Mouse (Mus musculus) kidney, embryonic 15.5 days (tissue): Measurements from ENCODE around the gene Ndel1. TPM values are rescaled to one million over a fixed set of nuclear protein-coding genes. Genes with fewer than 3 reads are reported as not detected.

Experiments
- ATAC-seq: fragments of 200-750 bp; cut with Nextera tagmentation; replicated peaks from 2 replicates; pipeline ENCODE4 v1.8.0; 2017; ENCODE audit warnings: moderate TSS enrichment; ENCODE audit not compliant: low FRiP score
- H3K27ac ChIP-seq: fragments of 300-500 bp; sonication (generic); 2 replicates; pipeline ENCODE4 v1.5.1; 2015; ENCODE audit warnings: mild to moderate bottlenecking, inconsistent platforms
- H3K27me3 ChIP-seq: fragments of 300-500 bp; sonication (generic); 2 replicates; pipeline ENCODE4 v1.6.1; 2015; ENCODE audit warnings: inconsistent platforms
- H3K36me3 ChIP-seq: fragments of 300-500 bp; sonication (generic); 2 replicates; pipeline ENCODE4 v1.6.1; 2015; ENCODE audit warnings: inconsistent platforms
- H3K4me1 ChIP-seq: fragments of 300-500 bp; sonication (generic); 2 replicates; pipeline ENCODE4 v1.6.1; 2015; ENCODE audit warnings: inconsistent platforms
- H3K4me2 ChIP-seq: fragments of 300-500 bp; sonication (generic); 2 replicates; pipeline ENCODE4 v1.6.1; 2015; ENCODE audit warnings: moderate library complexity, mild to moderate bottlenecking, inconsistent platforms
- H3K4me3 ChIP-seq: fragments of 300-500 bp; sonication (generic); replicated peaks from 2 replicates; pipeline ENCODE4 v1.5.1; 2015; ENCODE audit warnings: mild to moderate bottlenecking, inconsistent platforms
- H3K9ac ChIP-seq: fragments of 300-500 bp; sonication (generic); 2 replicates; pipeline ENCODE4 v1.6.1; 2015; ENCODE audit warnings: mild to moderate bottlenecking, inconsistent platforms
- H3K9me3 ChIP-seq: fragments of 300-500 bp; sonication (generic); replicated peaks from 2 replicates; pipeline ENCODE4 v1.6.1; 2016; ENCODE audit warnings: inconsistent platforms
- WGBS: fragments of 180-500 bp; shearing (Covaris S2); methylation state at CpG from one replicate; pipeline ENCODE4 v1.1.7; 2015; ENCODE audit warnings: mixed read lengths; 5-methylcytosine and 5-hydroxymethylcytosine counted together
- polyA plus RNA-seq: library from polyadenylated mRNA; unstranded; fragments of >200 nt; fragmentation: Nextera tagmentation; extraction: Ambion mirVana; gene quantifications from 2 replicates; pipeline ENCODE4 v1.2.1, GENCODE M21; 2015

The Ndel1 gene
- polyA plus RNA-seq, 1 experiment from 2014 or later: 87.3 TPM

- no peaks in the 10 kb centered on the region for H3K9me3 ChIP-seq
- H3K4me3 ChIP-seq: no peak overlapping the region
- no peak overlapping the region for H3K27ac ChIP-seq
- WGBS: 89% methylated on average over 10 of the region's 10 CpGs
- ATAC-seq: no peak
- H3K27me3 ChIP-seq: no peaks in the 10 kb centered on the region
- H3K36me3 ChIP-seq: peaks cover 98% of the 10 kb centered on the region
- no peaks in the 10 kb centered on the region for H3K4me1 ChIP-seq
- H3K9ac ChIP-seq: no peak overlapping the region
- no peak overlapping the region for H3K4me2 ChIP-seq
Measured at GRCm38 (mm10) chr11:68790720-68791119, 80.9 kb downstream of the Ndel1 start.

GRCm38 (mm10) chr11:68787222-68787621 is 84.4 kb downstream of the Ndel1 start:
- Histone ChIP-seq H3K9ac (no peak overlapping the region), H3K36me3 (peaks cover 98% of the 10 kb centered on the region), H3K9me3 (no peaks in the 10 kb centered on the region), H3K4me1 (no peaks in the 10 kb centered on the region), H3K4me2 (no peak overlapping the region), H3K27me3 (no peaks in the 10 kb centered on the region), H3K27ac (no peak overlapping the region), H3K4me3 (no peak overlapping the region)
- 88% methylated on average over 9 of the region's 9 CpGs for WGBS
- ATAC-seq: no peak

- no peak overlapping the region for H3K27ac ChIP-seq
- H3K4me3 ChIP-seq: no peak overlapping the region
- no peaks in the 10 kb centered on the region for H3K4me1 ChIP-seq
- no peak for ATAC-seq
- peaks cover 98% of the 10 kb centered on the region for H3K36me3 ChIP-seq
- 89% methylated on average over 8 of the region's 8 CpGs for WGBS
- no peaks in the 10 kb centered on the region for H3K27me3 ChIP-seq
- no peak overlapping the region for H3K4me2 ChIP-seq
- H3K9ac ChIP-seq: no peak overlapping the region
- no peaks in the 10 kb centered on the region for H3K9me3 ChIP-seq
Measured at GRCm38 (mm10) chr11:68785813-68786212, 85.8 kb downstream of the Ndel1 start.

- H3K4me1 ChIP-seq: no peaks in the 10 kb centered on the region
- 90% methylated on average over 9 of the region's 9 CpGs for WGBS
- H3K4me3 ChIP-seq: no peak overlapping the region
- no peak overlapping the region for H3K9ac ChIP-seq
- no peaks in the 10 kb centered on the region for H3K9me3 ChIP-seq
- no peaks in the 10 kb centered on the region for H3K27me3 ChIP-seq
- peaks cover 98% of the 10 kb centered on the region for H3K36me3 ChIP-seq
- no peak overlapping the region for H3K27ac ChIP-seq
- no peak for ATAC-seq
- no peak overlapping the region for H3K4me2 ChIP-seq
Measured at GRCm38 (mm10) chr11:68782336-68782735, 89.3 kb downstream of the Ndel1 start.

- Histone ChIP-seq H3K27me3 (no peaks in the 10 kb centered on the region), H3K4me1 (no peaks in the 10 kb centered on the region), H3K4me2 (no peak overlapping the region), H3K27ac (no peak overlapping the region), H3K9me3 (no peaks in the 10 kb centered on the region), H3K4me3 (no peak overlapping the region), H3K36me3 (peaks cover 98% of the 10 kb centered on the region), H3K9ac (no peak overlapping the region)
- 86% methylated on average over 14 of the region's 14 CpGs for WGBS
- no peak for ATAC-seq
Measured at GRCm38 (mm10) chr11:68780466-68781114, 91.1 kb downstream of the Ndel1 start.

GRCm38 (mm10) chr11:68779735-68780465 is 91.8 kb downstream of the Ndel1 start:
- Histone ChIP-seq H3K9ac (no peak overlapping the region), H3K4me1 (no peaks in the 10 kb centered on the region), H3K4me3 (no peak overlapping the region), H3K9me3 (no peaks in the 10 kb centered on the region), H3K36me3 (peaks cover 98% of the 10 kb centered on the region), H3K27ac (no peak overlapping the region), H3K4me2 (no peak overlapping the region), H3K27me3 (no peaks in the 10 kb centered on the region)
- WGBS: 82% methylated on average over 10 of the region's 10 CpGs
- ATAC-seq: no peak

- H3K4me2 ChIP-seq: no peak overlapping the region
- no peak overlapping the region for H3K9ac ChIP-seq
- no peaks in the 10 kb centered on the region for H3K9me3 ChIP-seq
- H3K4me3 ChIP-seq: no peak overlapping the region
- no peaks in the 10 kb centered on the region for H3K27me3 ChIP-seq
- peaks cover 98% of the 10 kb centered on the region for H3K36me3 ChIP-seq
- no peak overlapping the region for H3K27ac ChIP-seq
- no peaks in the 10 kb centered on the region for H3K4me1 ChIP-seq
- no peak for ATAC-seq
Measured at GRCm38 (mm10) chr11:68778855-68779254, 92.8 kb downstream of the Ndel1 start.

GRCm38 (mm10) chr11:68777933-68778332 is 93.7 kb downstream of the Ndel1 start:
- H3K27me3 ChIP-seq: no peaks in the 10 kb centered on the region
- WGBS: 76% methylated on average over 11 of the region's 11 CpGs
- H3K36me3 ChIP-seq: peaks cover 98% of the 10 kb centered on the region
- no peak overlapping the region for H3K4me2 ChIP-seq
- no peaks in the 10 kb centered on the region for H3K9me3 ChIP-seq
- no peak overlapping the region for H3K9ac ChIP-seq
- H3K27ac ChIP-seq: no peak overlapping the region
- H3K4me1 ChIP-seq: no peaks in the 10 kb centered on the region
- ATAC-seq: no peak
- no peak overlapping the region for H3K4me3 ChIP-seq

GRCm38 (mm10) chr11:68776147-68776655 is 95.5 kb downstream of the Ndel1 start:
- no peak for ATAC-seq
- WGBS: 83% methylated on average over 7 of the region's 7 CpGs
- H3K9me3 ChIP-seq: no peaks in the 10 kb centered on the region

More at GRCm38 (mm10) chr11:68776147-68776655, 95.5 kb downstream of the Ndel1 start:
- no peaks in the 10 kb centered on the region for H3K27me3 ChIP-seq
- H3K4me2 ChIP-seq: no peak overlapping the region
- no peak overlapping the region for H3K4me3 ChIP-seq
- no peak overlapping the region for H3K27ac ChIP-seq
- H3K9ac ChIP-seq: no peak overlapping the region
- peaks cover 98% of the 10 kb centered on the region for H3K36me3 ChIP-seq
- H3K4me1 ChIP-seq: no peaks in the 10 kb centered on the region

Other genes starting within 250 kb of the Ndel1 start
- gene Myh10, start 180.3 kb downstream of the Ndel1 start, polyA plus RNA-seq: 130 and 137 TPM in 2 replicates
- 0.18 and 0.27 TPM in 2 replicates for gene Rnf222, start 16.7 kb upstream of the Ndel1 start, polyA plus RNA-seq
- 1,042 and 1,119 TPM in 2 replicates for gene Rpl26, start 29.7 kb upstream of the Ndel1 start, polyA plus RNA-seq
- gene Odf4, start 55.2 kb upstream of the Ndel1 start, polyA plus RNA-seq: not detected in 2 replicates
- 15.8 and 19.6 TPM in 2 replicates for gene Arhgef15, start 85.6 kb upstream of the Ndel1 start, polyA plus RNA-seq
- gene Slc25a35, start 96.3 kb upstream of the Ndel1 start, polyA plus RNA-seq: 4.8 and 5.0 TPM in 2 replicates
- 63.4 and 67.7 TPM in 2 replicates for gene Rangrf, start 103.3 kb upstream of the Ndel1 start, polyA plus RNA-seq
- 43.9 and 45.9 TPM in 2 replicates for gene Pfas, start 136.6 kb upstream of the Ndel1 start, polyA plus RNA-seq
- gene Ctc1, start 144.1 kb upstream of the Ndel1 start, polyA plus RNA-seq: 50.6 and 72.7 TPM in 2 replicates
- gene Aurkb, start 173.8 kb upstream of the Ndel1 start, polyA plus RNA-seq: 164 and 175 TPM in 2 replicates
- gene Borcs6, start 187.9 kb upstream of the Ndel1 start, polyA plus RNA-seq: 7.4 and 8.7 TPM in 2 replicates
- gene Tmem107, start 198.9 kb upstream of the Ndel1 start, polyA plus RNA-seq: 60.8 and 64.3 TPM in 2 replicates
- gene Vamp2, start 216.6 kb upstream of the Ndel1 start, polyA plus RNA-seq: 83.5 and 101 TPM in 2 replicates
- gene Per1, start 223.4 kb upstream of the Ndel1 start, polyA plus RNA-seq: 12.1 and 13.7 TPM in 2 replicates
- 0.42 and 0.46 TPM in 2 replicates for gene Hes7, start 248.5 kb upstream of the Ndel1 start, polyA plus RNA-seq